Mouse (Mus musculus) kidney, embryonic 15.5 days (tissue): ENCODE data around the gene Galns. TPM values are rescaled to one million over a fixed set of nuclear protein-coding genes. Genes with fewer than 3 reads are reported as not detected.
"Not testable (repeated sequence)": the region's sequence is repeated elsewhere in the genome, so short reads cannot be mapped to it uniquely, and the experiment has no call there.

Experiments used
- ATAC-seq: fragments of 200-750 bp; cut with Nextera tagmentation; replicated peaks from 2 replicates; pipeline ENCODE4 v1.8.0; 2017; ENCODE audit warnings: moderate TSS enrichment; ENCODE audit not compliant: low FRiP score
- H3K27ac ChIP-seq: fragments of 300-500 bp; sonication (generic); 2 replicates; pipeline ENCODE4 v1.5.1; 2015; ENCODE audit warnings: mild to moderate bottlenecking, inconsistent platforms
- H3K27me3 ChIP-seq: fragments of 300-500 bp; sonication (generic); 2 replicates; pipeline ENCODE4 v1.6.1; 2015; ENCODE audit warnings: inconsistent platforms
- H3K36me3 ChIP-seq: fragments of 300-500 bp; sonication (generic); 2 replicates; pipeline ENCODE4 v1.6.1; 2015; ENCODE audit warnings: inconsistent platforms
- H3K4me1 ChIP-seq: fragments of 300-500 bp; sonication (generic); 2 replicates; pipeline ENCODE4 v1.6.1; 2015; ENCODE audit warnings: inconsistent platforms
- H3K4me2 ChIP-seq: fragments of 300-500 bp; sonication (generic); 2 replicates; pipeline ENCODE4 v1.6.1; 2015; ENCODE audit warnings: moderate library complexity, mild to moderate bottlenecking, inconsistent platforms
- H3K4me3 ChIP-seq: fragments of 300-500 bp; sonication (generic); replicated peaks from 2 replicates; pipeline ENCODE4 v1.5.1; 2015; ENCODE audit warnings: mild to moderate bottlenecking, inconsistent platforms
- H3K9ac ChIP-seq: fragments of 300-500 bp; sonication (generic); 2 replicates; pipeline ENCODE4 v1.6.1; 2015; ENCODE audit warnings: mild to moderate bottlenecking, inconsistent platforms
- H3K9me3 ChIP-seq: fragments of 300-500 bp; sonication (generic); replicated peaks from 2 replicates; pipeline ENCODE4 v1.6.1; 2016; ENCODE audit warnings: inconsistent platforms
- WGBS: fragments of 180-500 bp; shearing (Covaris S2); methylation state at CpG from one replicate; pipeline ENCODE4 v1.1.7; 2015; ENCODE audit warnings: mixed read lengths; 5-methylcytosine and 5-hydroxymethylcytosine counted together
- polyA plus RNA-seq: library from polyadenylated mRNA; unstranded; fragments of >200 nt; fragmentation: Nextera tagmentation; extraction: Ambion mirVana; gene quantifications from 2 replicates; pipeline ENCODE4 v1.2.1, GENCODE M21; 2015

Gene Galns
- polyA plus RNA-seq, 1 experiment from 2014 or later = 16.0 TPM

DNA sequence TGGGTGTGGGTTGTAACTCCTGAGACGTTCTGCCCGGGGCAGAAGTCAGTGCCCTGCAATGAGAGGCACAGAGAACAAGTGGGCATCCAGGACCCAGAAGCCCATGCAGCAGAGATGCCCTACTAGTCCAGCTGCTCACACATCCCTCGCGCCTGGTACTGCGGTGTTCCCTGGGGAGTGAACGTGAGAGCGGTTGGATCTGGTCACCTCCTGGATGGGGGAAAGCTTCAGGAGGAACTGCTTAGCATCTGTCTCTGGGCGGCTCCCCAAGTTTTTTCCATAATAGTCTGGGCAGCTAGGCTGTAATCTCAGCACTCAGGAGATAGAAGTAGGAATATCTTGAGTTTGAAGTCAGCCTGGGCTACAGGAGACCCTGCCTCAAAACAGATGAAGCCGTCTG, 26.3 kb downstream of the Galns start:
- ATAC-seq = no peak
- Histone ChIP-seq H3K36me3 (no peaks in the 10 kb centered on the region), H3K4me1 (peaks cover 35% of the 10 kb centered on the region), H3K27me3 (no peaks in the 10 kb centered on the region), H3K9ac (no peak overlapping the region), H3K4me2 (no peak overlapping the region), H3K27ac (no peak overlapping the region), H3K9me3 (no peaks in the 10 kb centered on the region), H3K4me3 (no peak overlapping the region)
- 83% methylated on average over 9 of the region's 9 CpGs for WGBS

DNA sequence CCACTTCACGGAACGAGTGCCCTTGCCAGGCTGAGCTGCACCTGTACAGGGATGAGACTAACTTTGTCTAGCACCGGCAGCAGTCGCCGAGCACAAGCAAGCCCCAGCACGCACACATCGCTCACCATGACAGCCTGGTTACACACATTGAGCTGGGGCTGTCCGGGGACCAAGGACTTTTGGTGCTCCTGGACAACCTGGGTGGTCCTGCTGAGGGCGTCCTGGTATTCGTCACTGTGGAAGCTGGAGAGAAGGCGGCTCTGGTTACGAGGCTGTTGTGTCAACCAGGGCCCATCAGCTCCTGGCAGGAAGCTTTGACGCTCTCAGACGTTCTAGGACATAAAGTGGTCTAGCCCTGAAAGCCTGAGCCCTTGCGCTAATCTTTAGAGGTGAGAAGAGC, 30.3 kb downstream of the Galns start:
- Histone ChIP-seq H3K36me3 (no peaks in the 10 kb centered on the region), H3K4me3 (no peak overlapping the region), H3K27ac (no peak overlapping the region), H3K4me1 (peaks cover 60% of the 10 kb centered on the region), H3K9ac (no peak overlapping the region), H3K27me3 (no peaks in the 10 kb centered on the region), H3K9me3 (no peaks in the 10 kb centered on the region), H3K4me2 (no peak overlapping the region)
- ATAC-seq = no peak
- WGBS = 51% methylated on average over 15 of the region's 15 CpGs

DNA sequence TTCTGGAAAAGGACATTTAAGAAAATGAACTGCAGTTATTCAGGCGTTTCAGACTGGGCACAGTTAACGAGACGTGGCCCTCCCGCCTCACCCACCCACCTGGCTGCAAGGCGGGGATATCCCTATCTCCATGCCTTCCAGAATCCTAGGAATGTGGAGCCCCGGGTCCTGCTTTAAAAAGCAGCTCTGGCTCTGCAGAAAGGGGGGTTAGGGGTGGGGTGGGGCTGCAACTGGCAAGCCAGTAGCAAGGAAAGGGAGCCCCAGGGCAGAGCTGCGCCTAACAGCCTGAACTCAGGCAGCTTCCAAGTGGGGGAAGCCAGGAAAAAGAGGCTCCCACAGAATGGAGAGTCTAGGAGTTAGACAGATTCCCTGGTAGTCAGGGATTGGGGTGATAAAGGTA, 32.1 kb downstream of the Galns start:
- H3K27ac ChIP-seq = peak overlapping the region; percentile 32
- peaks cover 65% of the 10 kb centered on the region for H3K4me1 ChIP-seq
- 0 out of 2 replicates have a peak overlapping the region, but pooled peaks have one; percentile 7 for H3K4me2 ChIP-seq
- H3K27me3 ChIP-seq = no peaks in the 10 kb centered on the region
- H3K9ac ChIP-seq = no peak overlapping the region
- no peaks in the 10 kb centered on the region for H3K9me3 ChIP-seq
- no peak overlapping the region for H3K4me3 ChIP-seq
- H3K36me3 ChIP-seq = peaks cover 4% of the 10 kb centered on the region
- 26% methylated on average over 7 of the region's 7 CpGs for WGBS
- ATAC-seq = no peak

DNA sequence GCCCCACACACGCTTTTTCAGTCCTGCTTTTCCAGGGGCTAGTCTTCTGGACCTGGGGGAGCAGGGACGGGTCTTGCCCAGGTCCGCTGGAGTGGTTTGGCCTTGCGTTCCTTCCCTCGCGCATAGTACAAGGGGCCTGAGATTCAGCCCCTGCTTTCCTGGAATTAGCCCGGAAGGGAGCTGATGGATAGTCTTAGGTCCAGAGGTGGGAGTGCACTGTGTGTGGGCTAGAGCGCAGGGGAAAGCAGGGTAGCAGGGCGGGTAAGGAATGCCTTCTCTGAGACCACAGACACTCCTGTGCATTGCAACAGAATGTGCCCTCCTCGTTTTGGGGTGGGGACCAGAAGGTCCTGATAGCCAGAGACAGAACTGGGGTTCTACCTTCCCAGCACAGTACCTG, 34.1 kb downstream of the Galns start:
- 0 out of 2 replicates have a peak overlapping the region, but pooled peaks have one; percentile 73 for H3K9ac ChIP-seq
- 23% methylated on average over 10 of the region's 10 CpGs for WGBS
- H3K36me3 ChIP-seq = peaks cover 24% of the 10 kb centered on the region

DNA sequence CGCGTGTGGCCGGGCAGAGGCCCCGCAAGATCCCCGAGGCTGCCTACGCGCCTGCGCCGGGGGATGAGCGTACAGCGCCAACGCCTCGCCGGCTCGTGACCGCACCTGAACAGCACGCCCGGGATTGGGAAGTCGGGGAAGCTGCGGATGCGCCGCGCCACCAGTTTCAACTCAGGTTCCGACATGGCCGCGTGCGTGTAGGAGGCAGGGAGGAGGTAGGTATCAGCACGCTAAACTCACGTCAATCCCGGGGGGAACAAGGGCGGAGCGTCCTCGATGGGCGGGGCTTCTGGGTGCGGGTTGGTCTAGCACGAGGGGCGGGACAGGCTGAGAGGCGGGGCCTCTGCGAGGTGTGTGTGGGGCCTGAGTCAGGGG, 34.6 kb downstream of the Galns start, which contains the start of gene Aprt:
Gene Aprt, minus strand, starts transcription at position 262 of the 375 bp plus-strand sequence.
- Histone ChIP-seq H3K9me3 (no peaks in the 10 kb centered on the region), H3K4me3 (peak within 1 kb of the TSS; percentile 83), H3K9ac (peak within 1 kb of the TSS; percentile 73), H3K27me3 (no peaks in the 10 kb centered on the region), H3K36me3 (peaks cover 29% of the 10 kb centered on the region), H3K4me2 (peak within 1 kb of the TSS; percentile 89), H3K27ac (peak within 1 kb of the TSS; percentile 87), H3K4me1 (peaks cover 69% of the 10 kb centered on the region)
- WGBS = under 1% methylated on average over 39 of the region's 39 CpGs
- peak; percentile 87 for ATAC-seq

More for the DNA sequence above, 34.1 kb downstream of the Galns start:
- peak overlapping the region; percentile 83 for H3K4me3 ChIP-seq
- ATAC-seq = peak; percentile 45
- peak overlapping the region; percentile 89 for H3K4me2 ChIP-seq
- H3K27me3 ChIP-seq = no peaks in the 10 kb centered on the region
- peak overlapping the region; percentile 87 for H3K27ac ChIP-seq
- H3K4me1 ChIP-seq = peaks cover 69% of the 10 kb centered on the region
- no peaks in the 10 kb centered on the region for H3K9me3 ChIP-seq

DNA sequence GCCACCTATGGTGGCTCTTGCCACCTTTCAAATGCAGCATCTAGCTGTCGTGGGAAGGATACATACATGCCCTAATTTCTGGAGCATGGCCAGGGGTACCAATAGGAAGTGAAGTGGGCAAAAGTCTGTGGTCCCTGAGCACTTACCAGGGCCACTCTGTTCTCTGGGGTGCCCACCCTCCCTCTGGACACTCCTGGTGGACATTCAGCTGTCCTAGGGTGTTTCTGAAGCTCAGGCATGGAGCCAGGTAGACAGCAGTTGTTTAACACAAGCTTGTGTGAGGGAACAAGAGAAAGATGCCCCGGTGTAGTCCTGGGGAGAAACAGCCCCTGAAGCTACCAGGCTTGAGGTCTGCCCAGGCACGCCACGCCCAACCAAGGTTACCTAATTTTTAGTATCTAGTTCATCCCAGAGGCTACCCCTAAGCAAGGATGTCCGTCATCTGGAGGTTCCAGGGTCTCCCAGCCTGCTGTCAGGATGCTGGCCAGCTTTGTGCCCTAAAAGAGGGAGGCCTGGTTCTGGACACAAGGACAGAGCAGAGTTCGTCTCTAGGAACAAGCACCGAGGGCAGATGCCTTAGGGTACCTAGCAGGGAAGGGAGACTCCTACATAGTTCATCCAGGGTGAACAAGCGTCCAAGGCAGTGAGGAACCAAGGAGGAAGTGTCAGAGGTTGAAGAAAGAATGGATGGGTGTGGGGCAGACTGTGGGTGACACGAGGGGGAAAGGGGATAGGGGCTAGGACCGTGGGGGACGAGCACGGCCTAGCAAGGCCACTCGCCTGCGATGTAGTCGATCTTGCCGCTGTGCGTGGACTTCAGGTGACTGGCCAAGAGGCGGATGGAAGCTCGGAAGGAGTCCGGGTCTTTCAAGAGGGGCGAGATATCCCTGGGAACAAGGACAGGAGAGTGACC, 35.3 kb downstream of the Galns start:
- H3K36me3 ChIP-seq = peaks cover 35% of the 10 kb centered on the region
- H3K4me3 ChIP-seq = peak overlapping the region; percentile 83
- ATAC-seq = peak; percentile 7
- H3K4me2 ChIP-seq = peak overlapping the region; percentile 89
- H3K9ac ChIP-seq = peak overlapping the region; percentile 73
- peak overlapping the region; percentile 87 for H3K27ac ChIP-seq
- no peaks in the 10 kb centered on the region for H3K27me3 ChIP-seq
- H3K9me3 ChIP-seq = no peaks in the 10 kb centered on the region
- peaks cover 69% of the 10 kb centered on the region for H3K4me1 ChIP-seq
- 18% methylated on average over 21 of the region's 21 CpGs for WGBS

DNA sequence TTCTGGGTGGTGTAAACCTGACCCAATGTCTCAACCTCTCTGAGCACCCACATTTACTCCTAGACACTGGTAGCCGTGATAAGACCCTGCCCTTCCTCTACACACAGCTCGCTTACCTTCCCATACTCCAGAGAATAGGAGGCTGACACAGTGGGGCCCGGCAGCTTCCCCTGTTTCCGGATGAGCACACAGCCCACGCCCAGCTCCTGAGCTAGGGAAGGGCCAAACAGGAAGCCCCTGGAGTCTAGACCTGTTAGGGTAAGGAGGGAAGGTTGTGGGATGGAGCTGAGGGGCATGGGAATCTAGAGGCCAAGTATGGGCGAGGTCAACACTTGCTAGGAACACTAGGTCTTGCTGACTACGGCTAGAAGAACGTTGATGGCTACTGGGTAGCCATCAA, 36.0 kb downstream of the Galns start:
- Histone ChIP-seq H3K4me1 (peaks cover 67% of the 10 kb centered on the region), H3K4me2 (peak overlapping the region; percentile 89), H3K27me3 (no peaks in the 10 kb centered on the region), H3K27ac (peak overlapping the region; percentile 67), H3K4me3 (peak overlapping the region; percentile 83), H3K9ac (no peak overlapping the region), H3K36me3 (peaks cover 42% of the 10 kb centered on the region), H3K9me3 (no peaks in the 10 kb centered on the region)
- 43% methylated on average over 8 of the region's 8 CpGs for WGBS
- ATAC-seq = no peak

DNA sequence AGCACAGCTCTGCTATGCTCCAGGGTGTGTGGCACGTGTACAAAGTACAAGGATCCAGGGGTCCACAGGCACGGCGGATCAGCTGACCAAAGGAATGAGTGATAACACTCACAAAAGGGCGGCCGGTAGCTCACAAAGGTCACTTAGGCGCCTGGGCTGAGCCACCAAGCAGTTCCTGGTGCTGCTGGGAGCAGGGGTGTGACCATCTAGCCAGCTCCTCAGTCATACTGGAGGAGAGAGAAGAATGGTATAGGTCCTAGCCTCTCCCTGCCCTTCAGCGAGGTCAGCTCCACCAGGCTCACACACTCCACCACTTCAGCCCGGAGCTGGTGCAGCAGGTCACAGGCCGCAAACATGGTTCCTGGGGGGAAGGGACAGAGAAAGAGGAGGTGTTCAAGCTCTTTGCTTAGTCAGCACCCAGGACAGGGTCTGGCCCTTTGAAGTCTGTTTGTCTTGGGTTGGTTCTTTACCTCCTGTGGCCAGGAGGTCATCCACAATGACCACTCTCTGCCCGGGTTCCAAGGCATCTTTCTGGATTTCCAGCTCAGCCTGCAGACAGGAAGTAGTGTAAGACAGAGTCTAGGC, 36.5 kb downstream of the Galns start:
- H3K9ac ChIP-seq = no peak overlapping the region
- H3K4me2 ChIP-seq = peak overlapping the region; percentile 89
- H3K4me1 ChIP-seq = peaks cover 66% of the 10 kb centered on the region
- peak overlapping the region; percentile 83 for H3K4me3 ChIP-seq
- H3K27me3 ChIP-seq = no peaks in the 10 kb centered on the region
- no peaks in the 10 kb centered on the region for H3K9me3 ChIP-seq
- H3K27ac ChIP-seq = peak overlapping the region; percentile 67
- ATAC-seq = no peak
- peaks cover 47% of the 10 kb centered on the region for H3K36me3 ChIP-seq
- 41% methylated on average over 10 of the region's 10 CpGs for WGBS

DNA sequence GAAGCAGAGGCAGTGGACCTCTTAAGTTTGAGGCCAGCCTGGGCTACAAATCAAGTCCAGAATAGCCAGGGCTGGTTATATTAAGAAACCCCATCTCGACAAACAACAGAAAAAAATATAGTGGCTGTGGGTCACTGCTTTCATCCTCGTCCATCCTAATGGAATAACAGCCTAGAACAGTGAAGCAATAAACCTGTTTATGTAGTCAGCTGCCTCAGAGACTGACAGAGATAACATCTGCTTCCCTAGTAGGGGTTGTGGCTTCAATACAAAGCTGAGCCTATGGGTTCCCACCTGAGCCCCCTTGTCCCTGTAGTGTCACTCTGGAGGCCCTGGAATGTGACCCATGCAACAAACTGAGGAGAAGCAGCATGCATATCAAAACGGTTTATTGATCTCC, 37.0 kb downstream of the Galns start:
- no peaks in the 10 kb centered on the region for H3K9me3 ChIP-seq
- 27% methylated on average over 3 of the region's 3 CpGs for WGBS
- H3K4me1 ChIP-seq = peaks cover 66% of the 10 kb centered on the region
- H3K9ac ChIP-seq = no peak overlapping the region
- ATAC-seq = no peak
- peaks cover 52% of the 10 kb centered on the region for H3K36me3 ChIP-seq
- peak overlapping the region; percentile 67 for H3K27ac ChIP-seq
- H3K4me2 ChIP-seq = peak overlapping the region; percentile 89; the same call in 1 of the 2 replicates
- no peaks in the 10 kb centered on the region for H3K27me3 ChIP-seq
- H3K4me3 ChIP-seq = no peak overlapping the region

DNA sequence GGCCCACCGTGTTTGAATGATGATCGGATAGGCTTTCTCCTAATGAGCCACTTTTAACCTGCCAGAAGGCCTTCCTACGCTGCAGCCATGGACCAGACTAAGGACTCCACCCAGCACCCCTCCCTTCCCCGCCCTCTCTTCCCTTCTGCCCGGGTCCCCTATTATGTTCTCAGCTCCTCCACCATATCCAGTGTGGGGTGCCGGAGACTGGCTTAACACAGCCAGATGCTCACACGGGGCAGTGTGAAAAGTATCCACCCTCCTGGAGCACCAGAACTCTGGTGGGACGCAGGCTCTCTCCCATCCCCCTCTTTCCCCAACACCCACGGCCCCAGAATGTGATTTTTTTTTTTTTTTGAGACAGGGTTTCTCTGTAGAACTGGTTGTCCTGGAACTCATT, 37.7 kb downstream of the Galns start:
- peaks cover 54% of the 10 kb centered on the region for H3K36me3 ChIP-seq
- H3K4me1 ChIP-seq = peaks cover 66% of the 10 kb centered on the region
- H3K27ac ChIP-seq = peak overlapping the region; percentile 67; the same call in 1 of the 2 replicates
- H3K4me3 ChIP-seq = no peak overlapping the region
- no peak overlapping the region for H3K9ac ChIP-seq
- 54% methylated on average over 9 of the region's 9 CpGs for WGBS
- ATAC-seq = no peak
- H3K9me3 ChIP-seq = no peaks in the 10 kb centered on the region
- no peak overlapping the region for H3K4me2 ChIP-seq
- no peaks in the 10 kb centered on the region for H3K27me3 ChIP-seq

DNA sequence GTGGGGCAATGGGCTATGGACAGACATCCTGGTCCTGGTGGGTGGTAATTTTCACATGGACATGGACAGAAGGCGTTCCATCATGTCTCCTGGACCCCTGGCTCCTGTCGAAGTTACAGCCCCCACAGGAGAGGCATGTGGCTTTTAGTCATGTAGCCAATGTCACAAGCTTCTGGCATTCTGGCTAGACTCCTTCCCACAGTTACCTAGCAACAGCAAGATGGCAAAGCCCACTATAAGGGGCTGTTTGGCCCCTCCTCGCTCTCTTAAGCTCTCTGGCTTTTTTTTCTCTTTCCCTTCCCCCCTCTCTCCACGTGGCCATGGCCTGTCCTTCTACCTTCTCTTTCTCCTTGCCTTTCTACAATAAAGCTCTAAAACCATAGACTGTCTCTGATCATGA, 38.1 kb downstream of the Galns start:
- not testable (repeated sequence) for ATAC-seq, H3K27me3 ChIP-seq, H3K9ac ChIP-seq, H3K4me2 ChIP-seq, H3K4me3 ChIP-seq, H3K9me3 ChIP-seq
- Histone ChIP-seq H3K36me3 (peaks cover 54% of the 10 kb centered on the region), H3K27ac (peak overlapping the region; percentile 10; the same call in 1 of the 2 replicates), H3K4me1 (peaks cover 66% of the 10 kb centered on the region)
- WGBS = 49% methylated on average over 4 of the region's 4 CpGs

DNA sequence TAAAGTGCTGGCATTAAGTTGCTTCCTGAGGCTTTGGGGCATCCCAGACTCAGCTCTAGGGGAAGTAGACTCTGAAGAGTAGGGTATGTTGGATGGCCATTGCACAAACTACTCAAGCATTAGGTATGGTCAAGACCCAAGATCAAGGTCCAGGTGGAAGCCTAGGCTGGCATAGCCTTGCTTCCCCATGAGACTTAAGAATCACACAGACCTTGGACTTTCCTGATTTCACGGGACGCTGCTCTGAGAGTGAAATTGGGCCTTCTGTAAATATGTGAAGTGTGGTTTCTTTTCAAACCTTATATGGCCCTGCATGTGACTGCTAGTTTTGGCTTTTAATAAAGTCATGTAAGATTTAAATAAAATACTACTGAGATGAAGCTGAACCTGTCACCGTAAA, 38.5 kb downstream of the Galns start:
- Histone ChIP-seq H3K9me3 (no peaks in the 10 kb centered on the region), H3K36me3 (peaks cover 54% of the 10 kb centered on the region), H3K9ac (no peak overlapping the region), H3K4me2 (no peak overlapping the region), H3K4me1 (peaks cover 66% of the 10 kb centered on the region), H3K27me3 (no peaks in the 10 kb centered on the region), H3K27ac (0 out of 2 replicates have a peak overlapping the region, but pooled peaks have one; percentile 10), H3K4me3 (no peak overlapping the region)
- WGBS = 87% methylated on average over 3 of the region's 3 CpGs
- ATAC-seq = no peak
